Mouse (Mus musculus) C2C12 (cell line): Measurements from ENCODE around the gene Bsn.

Experiments used
- CEBPB ChIP-seq: IDR thresholded peaks from one replicate; pipeline ENCODE4 v1.6.1; 2011; ENCODE audit warnings: low read depth, mild to moderate bottlenecking, control low read depth, moderate library complexity
- CTCF ChIP-seq: IDR thresholded peaks from one replicate; pipeline ENCODE4 v1.5.1; 2011; ENCODE audit not compliant: control insufficient read depth, insufficient read depth, insufficient read length
- MYOD1 ChIP-seq: IDR thresholded peaks from one replicate; pipeline ENCODE4 v1.6.1; 2011; ENCODE audit warnings: low read depth; ENCODE audit not compliant: control insufficient read depth, insufficient read length
- USF1 ChIP-seq: IDR thresholded peaks from one replicate; pipeline ENCODE4 v1.6.1; 2011; ENCODE audit warnings: low read depth, mild to moderate bottlenecking, control low read depth, moderate library complexity

DNA sequence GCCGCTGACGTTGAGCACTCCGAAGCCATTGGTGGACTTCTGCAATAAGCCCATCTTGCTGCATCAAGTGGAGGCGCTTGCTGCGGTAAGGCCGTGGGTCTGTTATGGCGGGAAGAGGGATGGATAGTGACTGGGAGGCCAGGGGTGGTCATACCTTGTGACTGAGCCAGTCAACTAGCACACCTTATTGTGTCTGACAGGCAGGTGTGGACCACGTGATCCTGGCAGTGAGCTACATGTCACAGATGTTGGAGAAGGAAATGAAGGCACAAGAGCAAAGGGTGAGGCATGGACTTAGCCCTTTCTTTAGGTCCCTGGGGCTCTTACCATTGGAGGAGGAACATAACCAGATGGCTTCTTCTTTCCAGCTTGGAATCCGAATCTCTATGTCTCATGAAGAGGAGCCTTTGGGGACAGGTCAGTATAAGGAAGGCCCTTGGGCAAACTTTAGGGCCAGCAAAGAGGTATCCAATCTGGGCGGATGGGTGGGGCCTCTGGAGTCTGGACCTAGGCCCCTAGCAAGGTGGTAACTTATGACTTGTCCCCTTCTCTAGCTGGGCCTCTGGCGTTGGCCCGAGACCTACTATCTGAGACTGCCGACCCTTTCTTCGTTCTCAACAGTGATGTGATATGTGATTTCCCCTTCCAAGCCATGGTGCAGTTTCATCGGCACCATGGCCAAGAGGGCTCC, 140.5 kb downstream of the Bsn start:
- TF ChIP-seq CTCF (no peak), USF1 (no peak), CEBPB (no peak), MYOD1 (no peak)
